Mouse (Mus musculus) heart, embryonic 16.5 days (tissue): Measurements from ENCODE around the gene Gm29735. TPM values are rescaled to one million over a fixed set of nuclear protein-coding genes. Genes with fewer than 3 reads are reported as not detected.
"Not testable (repeated sequence)": the region's sequence is repeated elsewhere in the genome, so short reads cannot be mapped to it uniquely, and the experiment has no call there.

Experiments
- ATAC-seq: fragments of 200-750 bp; cut with Nextera tagmentation; replicated peaks from 2 replicates; pipeline ENCODE4 v1.8.0; 2017; ENCODE audit warnings: moderate number of reproducible peaks; ENCODE audit not compliant: insufficient read depth, low FRiP score; ENCODE audit errors: extremely low read depth
- H3K27ac ChIP-seq: fragments of 300-500 bp; sonication (generic); 2 replicates; pipeline ENCODE4 v1.5.1; 2014; ENCODE audit warnings: mild to moderate bottlenecking, low read length, control low read depth, moderate library complexity
- H3K27me3 ChIP-seq: fragments of 300-500 bp; sonication (generic); 2 replicates; pipeline ENCODE4 v1.6.1; 2014; ENCODE audit warnings: low read length, mixed read lengths; ENCODE audit not compliant: control insufficient read depth, insufficient read depth
- H3K36me3 ChIP-seq: fragments of 300-500 bp; sonication (generic); 2 replicates; pipeline ENCODE4 v1.6.1; 2014; ENCODE audit not compliant: control insufficient read depth, insufficient read depth
- H3K4me1 ChIP-seq: fragments of 300-500 bp; sonication (generic); 2 replicates; pipeline ENCODE4 v1.6.1; 2014; ENCODE audit warnings: low read length, mixed read lengths; ENCODE audit not compliant: control insufficient read depth, insufficient read depth
- H3K4me2 ChIP-seq: fragments of 300-500 bp; sonication (generic); 2 replicates; pipeline ENCODE4 v1.6.1; 2014; ENCODE audit warnings: low read depth, mild to moderate bottlenecking, control low read depth, low read length
- H3K4me3 ChIP-seq: fragments of 300-500 bp; sonication (generic); 2 replicates; pipeline ENCODE4 v1.5.1; 2014; ENCODE audit warnings: mild to moderate bottlenecking, control low read depth, low read length
- H3K9ac ChIP-seq: fragments of 300-500 bp; sonication (generic); 2 replicates; pipeline ENCODE4 v1.6.1; 2014; ENCODE audit warnings: low read length, control low read depth
- H3K9me3 ChIP-seq: fragments of 300-500 bp; sonication (generic); replicated peaks from 2 replicates; pipeline ENCODE4 v1.6.1; 2016; ENCODE audit warnings: low read length; ENCODE audit not compliant: control insufficient read depth
- WGBS: fragments of 180-500 bp; shearing (Covaris S2); extraction: QIAGEN DNeasy Blood & Tissue Kit; methylation state at CpG from one replicate; pipeline ENCODE4 v1.1.7; 2014; 5-methylcytosine and 5-hydroxymethylcytosine counted together
- polyA plus RNA-seq: library from polyadenylated mRNA; unstranded; fragments of >200 nt; fragmentation: Nextera tagmentation; extraction: Ambion mirVana; gene quantifications from 2 replicates; pipeline ENCODE4 v1.2.1, GENCODE M21; 2015

Gm29735 gene
- polyA plus RNA-seq, 1 experiment from 2014 or later, result not detected

DNA sequence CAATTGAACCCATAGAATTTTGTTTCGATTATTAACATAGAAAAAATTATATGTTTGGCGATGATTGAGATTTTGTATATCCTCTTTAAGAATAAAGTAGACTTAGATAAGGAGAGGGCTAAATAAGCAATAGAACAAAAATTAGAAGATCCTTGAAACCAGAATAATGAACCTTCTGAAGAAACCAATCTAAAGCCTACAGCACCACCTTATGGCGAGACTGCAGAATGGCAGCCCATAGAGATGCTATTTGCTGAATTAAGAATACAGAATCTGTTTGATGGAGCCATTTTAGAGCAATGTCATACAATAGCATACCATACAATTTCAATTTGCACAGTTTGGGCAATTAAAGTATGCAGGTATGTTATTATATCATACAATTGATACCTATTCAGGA is 12.9 kb upstream of the Gm29735 start:
- Histone ChIP-seq H3K4me3 (no peak overlapping the region), H3K4me2 (no peak overlapping the region), H3K27me3 (no peaks in the 10 kb centered on the region), H3K27ac (no peak overlapping the region), H3K36me3 (no peaks in the 10 kb centered on the region), H3K9ac (no peak overlapping the region), H3K4me1 (no peaks in the 10 kb centered on the region), H3K9me3 (no peaks in the 10 kb centered on the region)
- ATAC-seq, result no peak
- WGBS, result 40% methylated on average over 3 of the region's 3 CpGs

DNA sequence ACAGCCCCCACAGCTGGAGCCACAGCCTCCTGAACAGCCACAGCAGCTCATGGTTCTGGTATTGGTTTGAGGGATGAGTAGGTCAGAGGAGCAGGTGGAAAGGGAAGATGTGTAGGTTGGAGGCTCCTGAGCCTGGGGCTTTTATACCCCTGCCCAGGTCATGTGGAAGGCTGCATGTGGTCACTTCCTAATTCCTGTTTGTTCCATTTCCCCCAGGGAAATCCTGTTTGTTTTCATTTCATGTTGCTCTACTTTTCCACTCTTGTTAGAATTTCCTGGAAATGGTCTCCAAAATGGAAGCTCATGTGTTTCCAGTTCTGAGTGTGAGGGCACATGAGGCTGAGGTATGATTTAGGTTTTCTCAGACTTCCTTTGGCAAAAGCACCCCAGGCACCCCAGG is 8.7 kb upstream of the Gm29735 start, which contains the start of gene Gm4553:
Gm4553 (minus strand) TSS at position 101 of the 400 bp plus-strand sequence.
- not testable (repeated sequence) for H3K9me3 ChIP-seq, H3K36me3 ChIP-seq, H3K4me3 ChIP-seq, H3K27me3 ChIP-seq, H3K4me1 ChIP-seq, H3K4me2 ChIP-seq, H3K9ac ChIP-seq, ATAC-seq, H3K27ac ChIP-seq

DNA sequence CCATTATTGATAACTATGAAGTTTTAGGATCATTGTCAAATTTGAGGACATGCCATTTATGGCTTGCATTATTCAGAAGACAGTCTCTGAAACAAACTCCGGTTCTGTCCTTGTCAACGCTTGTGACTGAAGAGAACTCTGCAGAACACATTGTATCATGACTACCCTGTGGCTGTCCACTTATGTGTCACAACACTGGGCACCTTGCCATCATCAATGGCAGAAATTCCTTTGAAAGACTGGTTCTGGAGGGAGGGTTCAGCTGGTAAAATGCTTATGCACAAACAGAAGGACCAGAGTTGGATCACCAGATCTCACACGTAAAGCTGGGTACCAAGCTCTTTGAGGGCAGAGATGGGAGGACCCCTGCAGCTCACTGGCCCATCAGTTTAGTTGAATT is 2.5 kb upstream of the Gm29735 start:
- no peak overlapping the region for H3K27ac ChIP-seq
- WGBS, result 81% methylated on average over 3 of the region's 3 CpGs

DNA sequence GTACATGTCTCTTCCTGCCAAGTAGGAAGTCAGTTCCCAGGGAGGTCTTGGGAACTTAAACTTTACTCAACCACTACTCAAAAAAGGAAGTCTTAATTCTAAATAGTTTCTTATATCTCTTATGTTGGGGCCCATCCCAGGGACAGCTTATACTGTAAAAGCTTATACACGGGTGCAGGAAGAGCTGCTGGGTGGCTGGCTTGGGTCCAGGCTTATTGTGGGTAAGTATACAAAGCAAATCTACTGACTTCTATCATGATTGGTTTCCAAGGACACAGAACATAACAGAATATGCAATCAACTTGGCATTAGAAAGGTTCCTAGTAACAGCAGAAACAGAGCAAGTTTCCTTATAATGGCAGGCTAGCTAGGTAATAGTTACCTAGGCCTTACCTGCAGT is 1.6 kb downstream of the Gm29735 start:
- Histone ChIP-seq H3K9ac (no peak overlapping the region), H3K9me3 (no peaks in the 10 kb centered on the region), H3K4me1 (no peaks in the 10 kb centered on the region), H3K36me3 (no peaks in the 10 kb centered on the region), H3K4me2 (no peak overlapping the region), H3K4me3 (no peak overlapping the region), H3K27ac (no peak overlapping the region), H3K27me3 (no peaks in the 10 kb centered on the region)
- 43% methylated on average over 1 of the region's 1 CpGs for WGBS
- ATAC-seq, result no peak

More for the DNA sequence above, 2.5 kb upstream of the Gm29735 start:
- Histone ChIP-seq H3K4me1 (no peaks in the 10 kb centered on the region), H3K27me3 (no peaks in the 10 kb centered on the region), H3K36me3 (no peaks in the 10 kb centered on the region), H3K4me2 (no peak overlapping the region), H3K9ac (no peak overlapping the region), H3K4me3 (no peak overlapping the region), H3K9me3 (no peaks in the 10 kb centered on the region)
- no peak for ATAC-seq

DNA sequence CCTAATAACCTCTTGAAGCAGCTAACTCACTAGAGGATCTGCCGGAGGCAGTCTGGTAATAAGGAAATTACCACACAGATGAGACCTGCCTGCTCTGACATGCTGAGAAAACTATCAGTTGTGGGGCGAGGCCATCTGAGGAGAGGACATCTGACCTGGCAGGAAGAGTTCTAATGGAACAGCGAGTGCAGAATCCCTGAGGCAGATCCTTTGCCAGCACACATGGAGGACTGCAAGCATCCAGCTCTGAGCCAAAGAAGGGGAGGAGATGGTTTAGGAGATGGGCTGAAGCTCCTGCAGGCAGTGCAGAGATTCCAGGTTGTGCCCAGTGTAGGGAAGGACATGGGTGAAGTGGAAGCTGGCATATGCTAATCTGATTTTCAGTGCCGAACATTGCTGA is 4.7 kb downstream of the Gm29735 start:
- Histone ChIP-seq H3K27ac (no peak overlapping the region), H3K9me3 (0 out of 2 replicates have a peak, but pooled peaks cover 4% of the 10 kb centered on the region), H3K4me2 (no peak overlapping the region), H3K36me3 (no peaks in the 10 kb centered on the region), H3K27me3 (no peaks in the 10 kb centered on the region), H3K4me1 (no peaks in the 10 kb centered on the region), H3K9ac (no peak overlapping the region), H3K4me3 (no peak overlapping the region)
- ATAC-seq, result no peak
- 79% methylated on average over 4 of the region's 4 CpGs for WGBS

DNA sequence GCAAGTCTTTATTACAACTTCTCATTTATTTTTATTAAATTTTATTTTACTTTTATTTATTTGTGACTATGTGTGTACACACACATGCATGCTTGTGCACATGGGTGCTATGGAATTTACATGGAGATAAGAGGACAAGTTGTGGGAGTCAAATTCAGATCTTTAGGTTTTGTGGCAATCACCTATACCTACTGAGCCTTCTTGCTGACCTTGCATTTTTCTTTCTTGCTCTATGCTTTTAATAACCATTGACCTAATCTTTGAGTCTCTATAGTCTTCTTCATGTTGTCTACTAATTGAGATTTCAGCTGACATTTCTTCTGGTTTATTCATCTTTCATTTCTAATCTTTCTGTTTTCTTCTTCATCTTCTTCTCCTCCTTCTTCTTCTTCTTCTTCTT is 8.3 kb downstream of the Gm29735 start:
- H3K27ac ChIP-seq, result no peak overlapping the region
- peaks cover 4% of the 10 kb centered on the region for H3K27me3 ChIP-seq
- no peak overlapping the region for H3K4me3 ChIP-seq
- H3K9me3 ChIP-seq, result 0 out of 2 replicates have a peak, but pooled peaks cover 4% of the 10 kb centered on the region
- no peak for ATAC-seq
- no peaks in the 10 kb centered on the region for H3K36me3 ChIP-seq
- no peak overlapping the region for H3K4me2 ChIP-seq
- H3K4me1 ChIP-seq, result no peaks in the 10 kb centered on the region
- H3K9ac ChIP-seq, result no peak overlapping the region

DNA sequence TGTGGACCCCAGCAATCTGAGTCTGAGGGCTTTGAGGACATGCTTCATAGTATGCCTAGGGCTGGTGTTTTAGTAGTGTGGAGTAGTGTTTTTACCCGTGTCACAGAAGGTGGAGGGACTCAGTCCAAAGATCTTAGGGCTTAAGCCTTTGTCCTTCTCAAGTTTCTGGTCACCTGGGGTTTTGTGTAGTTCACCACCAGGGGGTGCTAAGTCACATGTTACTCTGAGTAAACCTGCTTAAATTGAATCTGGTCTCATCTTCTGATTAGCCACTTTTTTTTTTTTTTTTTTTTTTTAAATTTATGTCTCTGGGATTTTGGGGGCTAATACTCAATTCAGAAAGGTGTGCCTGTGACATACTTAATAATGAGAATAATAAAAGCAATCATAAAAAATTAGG is 10.9 kb downstream of the Gm29735 start:
- Histone ChIP-seq H3K9me3 (0 out of 2 replicates have a peak, but pooled peaks cover 4% of the 10 kb centered on the region), H3K4me3 (no peak overlapping the region), H3K4me2 (no peak overlapping the region), H3K27ac (no peak overlapping the region), H3K4me1 (peaks cover 3% of the 10 kb centered on the region; the same call in 1 of the 2 replicates), H3K27me3 (peaks cover 4% of the 10 kb centered on the region), H3K36me3 (no peaks in the 10 kb centered on the region), H3K9ac (no peak overlapping the region)
- WGBS, result 7% methylated on average over 1 of the region's 1 CpGs
- ATAC-seq, result no peak

DNA sequence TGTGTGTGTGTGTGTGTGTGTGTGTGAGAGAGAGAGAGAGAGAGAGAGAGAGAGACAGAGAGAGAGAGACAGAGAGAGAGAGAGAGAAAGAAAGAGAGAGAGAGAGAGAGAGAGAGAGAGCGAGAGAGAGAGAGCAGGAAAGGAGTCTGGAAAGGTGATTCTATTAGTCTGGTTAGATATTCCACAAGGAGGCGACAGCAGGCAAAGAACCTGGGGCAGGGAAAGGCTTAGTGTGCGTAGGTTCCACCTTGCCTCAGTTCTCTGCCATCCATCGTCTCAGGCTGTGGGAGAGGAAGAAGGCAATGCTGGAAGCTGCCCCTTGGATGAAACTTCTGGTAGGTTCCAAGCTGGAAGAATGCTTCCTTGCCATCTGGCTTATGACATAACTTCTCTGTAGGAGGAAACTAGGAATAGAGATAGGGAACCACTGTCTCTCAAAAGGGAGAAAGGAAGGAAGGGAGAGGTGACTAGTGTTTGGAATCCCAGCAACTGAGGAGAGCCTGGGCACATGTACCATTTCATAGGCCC is 11.4 kb downstream of the Gm29735 start:
- 0 out of 2 replicates have a peak, but pooled peaks cover 4% of the 10 kb centered on the region for H3K9me3 ChIP-seq
- no peak overlapping the region for H3K4me2 ChIP-seq
- H3K27me3 ChIP-seq, result peaks cover 4% of the 10 kb centered on the region
- H3K4me3 ChIP-seq, result no peak overlapping the region
- H3K4me1 ChIP-seq, result peaks cover 3% of the 10 kb centered on the region; the same call in 1 of the 2 replicates
- H3K36me3 ChIP-seq, result no peaks in the 10 kb centered on the region
- ATAC-seq, result no peak
- no peak overlapping the region for H3K27ac ChIP-seq
- 39% methylated on average over 4 of the region's 4 CpGs for WGBS
- no peak overlapping the region for H3K9ac ChIP-seq

DNA sequence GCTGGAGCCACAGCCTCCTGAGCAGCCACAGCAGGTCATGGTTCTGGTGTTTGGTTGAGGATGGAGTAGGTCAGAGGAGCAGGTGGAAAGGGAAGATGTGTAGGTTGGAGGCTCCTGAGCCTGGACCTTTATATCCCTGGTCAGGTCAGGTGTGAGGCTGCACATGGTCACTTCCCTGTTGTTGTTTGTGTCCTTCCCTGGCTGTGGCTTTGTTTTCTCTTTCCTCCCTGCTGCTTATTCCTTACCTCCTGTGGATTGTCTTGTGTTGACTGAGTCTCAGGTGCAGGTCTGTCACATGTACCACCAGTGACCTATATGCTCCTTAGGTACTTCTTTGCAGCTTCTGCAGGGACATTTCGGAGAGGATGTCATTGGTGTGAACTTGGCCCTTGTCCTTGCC is 12.4 kb downstream of the Gm29735 start, which contains the start of gene Gm45337:
Gm45337 (minus strand) TSS at position 101 of the 400 bp plus-strand sequence.
- no peak within 1 kb of the TSS for H3K9ac ChIP-seq
- H3K4me3 ChIP-seq, result no peak within 1 kb of the TSS
- H3K27ac ChIP-seq, result no peak within 1 kb of the TSS
- no peak within 1 kb of the TSS for H3K4me2 ChIP-seq
- peaks cover 4% of the 10 kb centered on the region for H3K27me3 ChIP-seq
- no peak for ATAC-seq
- H3K9me3 ChIP-seq, result 0 out of 2 replicates have a peak, but pooled peaks cover 4% of the 10 kb centered on the region
- 61% methylated on average over 1 of the region's 1 CpGs for WGBS
- H3K36me3 ChIP-seq, result no peaks in the 10 kb centered on the region
- peaks cover 3% of the 10 kb centered on the region; the same call in 1 of the 2 replicates for H3K4me1 ChIP-seq
